Mouse (Mus musculus): ENCODE results near the gene Abcg8.

The Abcg8 gene

GRCm38 (mm10) chr17:84658195-84658594 is 17.9 kb upstream of the Abcg8 start:
- no peak for DNase-seq (ENCODE audit: low spot score)

DNA sequence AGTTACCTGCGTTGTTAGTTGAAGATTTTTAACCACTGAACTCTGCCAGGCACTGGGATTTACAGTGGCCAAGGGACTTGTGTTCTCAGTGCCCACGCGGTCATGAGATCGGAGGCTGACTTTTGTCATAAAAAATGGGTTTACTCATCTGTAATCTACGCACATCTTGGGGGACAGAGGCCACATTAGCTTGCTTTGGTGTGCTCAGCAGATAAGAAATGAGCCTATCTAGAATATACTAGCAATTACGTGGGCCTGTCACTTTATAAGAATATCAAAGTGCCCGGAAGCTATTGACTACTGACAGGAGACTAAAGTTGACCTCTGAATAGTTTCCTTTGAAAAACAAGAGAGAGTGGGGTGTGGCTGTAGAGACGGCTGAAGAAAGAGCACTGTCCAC is 17.2 kb upstream of the Abcg8 start:
- no peak for DNase-seq (ENCODE audit: low spot score)

GRCm38 (mm10) chr17:84665053-84665452 is 11.0 kb upstream of the Abcg8 start:
- DNase-seq (ENCODE audit: low spot score): no peak

DNA sequence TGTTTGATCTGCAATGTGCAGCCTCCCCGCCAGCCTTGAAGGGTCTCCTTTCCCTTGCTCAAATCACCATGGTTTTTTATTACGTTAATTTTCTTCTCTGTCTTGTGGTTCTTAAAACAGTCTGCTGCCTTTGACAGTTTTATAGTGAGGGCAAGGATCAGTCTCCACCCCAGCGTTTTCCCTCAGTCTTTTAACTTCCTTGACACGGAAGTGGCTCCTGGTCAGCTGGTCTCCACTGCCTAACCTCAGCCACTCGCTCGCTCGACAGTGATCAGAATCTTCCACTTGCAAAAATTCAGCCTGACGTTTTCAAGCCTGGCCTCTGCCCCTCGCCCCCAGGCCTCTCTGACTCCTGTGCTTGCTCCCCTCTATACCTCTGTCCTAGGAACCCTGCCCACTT is 10.4 kb upstream of the Abcg8 start:
- DNase-seq (ENCODE audit: low spot score): no peak

DNA sequence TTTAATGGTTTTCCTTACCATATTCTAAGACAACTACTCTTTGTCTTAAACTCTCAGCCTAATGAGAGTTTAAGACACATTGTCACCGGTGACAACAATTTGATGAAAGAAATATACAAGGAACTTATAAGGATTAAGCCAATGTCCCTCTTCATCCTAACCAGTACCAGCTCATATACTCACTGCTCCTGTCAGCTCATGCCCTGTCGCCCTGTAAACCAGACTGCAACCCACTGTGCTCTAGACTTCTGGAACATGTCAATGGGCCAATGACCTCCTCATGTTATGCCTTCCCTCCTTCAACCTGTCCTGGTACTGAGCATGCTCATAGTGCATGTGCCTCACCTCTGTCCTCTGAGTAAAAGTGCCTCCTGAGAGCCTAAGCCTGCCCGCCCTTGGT is 8.3 kb upstream of the Abcg8 start:
- no peak for DNase-seq (ENCODE audit: low spot score)

DNA sequence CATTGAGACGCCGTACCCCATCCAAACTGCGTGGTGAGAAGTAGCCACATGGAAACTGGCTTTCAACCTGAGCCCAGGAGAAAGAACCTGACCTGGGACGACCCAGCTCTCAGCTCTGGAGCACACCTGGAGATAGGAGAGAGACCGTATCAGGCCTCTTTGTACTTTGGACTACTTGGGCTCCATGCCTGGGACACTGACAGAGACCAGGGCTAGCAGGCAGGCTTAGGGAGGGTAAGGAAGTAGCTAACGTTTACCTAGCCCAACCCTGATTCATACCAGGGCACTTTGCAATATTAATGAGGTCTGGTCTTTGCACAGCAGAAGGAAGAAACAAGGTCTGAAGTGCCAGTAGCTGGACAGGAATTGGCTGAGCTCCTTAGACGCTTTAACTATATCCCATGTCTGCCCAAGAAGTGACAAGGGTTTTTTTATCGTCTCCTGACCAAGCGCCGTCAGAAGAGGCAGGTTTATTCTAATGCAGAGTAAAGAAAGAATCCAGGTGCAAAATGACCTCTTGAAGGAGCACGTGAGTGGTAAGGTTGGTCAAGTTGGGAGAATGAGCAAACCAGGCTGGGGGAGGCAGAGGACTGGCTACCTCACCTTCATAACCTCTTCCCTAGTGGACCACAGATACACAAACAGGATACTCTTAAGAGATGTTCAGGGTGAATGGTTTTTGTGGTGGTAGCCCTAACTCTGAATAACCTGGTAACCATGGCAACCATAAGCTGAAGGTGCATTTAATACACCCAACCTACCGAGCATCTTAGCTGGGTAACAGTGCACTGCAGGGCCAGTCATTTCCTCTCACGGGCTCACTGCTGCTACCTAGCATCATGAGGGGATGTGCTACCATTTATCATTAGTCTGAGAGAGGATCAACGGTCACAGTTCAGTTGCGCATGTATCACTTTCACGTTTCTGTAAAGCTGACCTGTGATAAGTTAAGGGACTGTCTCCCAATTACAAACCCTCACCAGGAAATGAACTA is 3.4 kb upstream of the Abcg8 start:
- DNase-seq (ENCODE audit: low spot score): no peak

DNA sequence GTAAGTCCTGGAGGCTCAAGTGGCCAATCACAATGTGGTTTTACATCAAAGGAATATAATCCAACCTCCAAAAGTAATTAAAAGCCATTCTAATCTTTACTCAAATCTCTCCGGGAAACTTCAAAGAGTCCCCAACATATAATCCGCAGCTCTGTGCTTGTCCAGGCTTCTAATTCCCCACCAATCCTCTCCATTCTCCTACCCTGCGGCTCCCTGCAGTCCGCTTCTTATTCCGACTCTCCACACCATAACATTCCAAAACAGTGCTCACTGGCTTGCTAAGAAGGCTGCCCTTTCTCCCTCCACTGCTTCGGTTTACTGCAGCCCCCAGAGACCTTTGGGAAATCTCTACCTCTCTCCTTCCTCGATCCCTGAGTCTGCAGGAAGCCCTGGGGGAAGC is 2.1 kb upstream of the Abcg8 start:
- DNase-seq (ENCODE audit: low spot score): no peak

DNA sequence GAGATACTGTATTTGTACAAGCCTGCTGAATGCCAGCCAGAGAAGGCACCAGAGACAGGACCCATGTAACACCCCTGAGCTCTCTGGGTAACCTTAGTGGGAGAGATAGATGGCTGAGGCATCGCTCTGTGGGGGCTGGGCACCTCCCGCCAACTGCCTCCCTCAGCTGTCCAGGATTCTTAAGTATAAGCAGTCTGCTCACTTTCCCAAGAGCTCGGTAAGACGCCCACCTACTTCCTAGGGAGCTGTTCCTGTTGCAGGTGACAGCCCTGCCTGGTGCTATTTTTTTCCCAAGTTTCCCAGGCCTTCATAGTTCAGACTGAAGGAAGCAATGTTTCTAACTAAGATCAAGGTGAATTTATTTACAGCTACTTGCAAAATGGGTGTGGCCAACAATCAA is 898 bp upstream of the Abcg8 start:
- no peak for DNase-seq (ENCODE audit: low spot score)

DNA sequence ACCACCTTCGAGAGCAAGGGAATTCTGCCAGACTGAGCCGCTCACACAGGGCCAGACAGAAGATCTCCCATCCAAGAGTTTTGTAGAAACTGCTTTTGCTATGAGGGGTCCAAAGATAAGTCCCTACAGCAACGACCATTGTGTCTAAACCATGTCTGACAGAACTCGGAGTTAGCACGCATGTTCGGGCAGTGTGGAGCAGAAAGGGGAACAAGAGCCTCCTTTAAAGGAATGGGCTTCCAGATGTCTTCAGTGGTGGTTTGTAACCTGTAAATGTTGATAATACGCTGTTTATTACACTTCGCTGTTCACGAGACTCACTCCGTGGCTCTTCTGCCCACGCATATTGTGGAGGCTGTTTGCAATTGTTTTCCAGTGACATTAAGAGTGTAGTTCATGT is 1.5 kb downstream of the Abcg8 start:
- DNase-seq (ENCODE audit: low spot score): no peak

GRCm38 (mm10) chr17:84681670-84682069 is 5.6 kb downstream of the Abcg8 start:
- no peak for DNase-seq (ENCODE audit: low spot score)

DNA sequence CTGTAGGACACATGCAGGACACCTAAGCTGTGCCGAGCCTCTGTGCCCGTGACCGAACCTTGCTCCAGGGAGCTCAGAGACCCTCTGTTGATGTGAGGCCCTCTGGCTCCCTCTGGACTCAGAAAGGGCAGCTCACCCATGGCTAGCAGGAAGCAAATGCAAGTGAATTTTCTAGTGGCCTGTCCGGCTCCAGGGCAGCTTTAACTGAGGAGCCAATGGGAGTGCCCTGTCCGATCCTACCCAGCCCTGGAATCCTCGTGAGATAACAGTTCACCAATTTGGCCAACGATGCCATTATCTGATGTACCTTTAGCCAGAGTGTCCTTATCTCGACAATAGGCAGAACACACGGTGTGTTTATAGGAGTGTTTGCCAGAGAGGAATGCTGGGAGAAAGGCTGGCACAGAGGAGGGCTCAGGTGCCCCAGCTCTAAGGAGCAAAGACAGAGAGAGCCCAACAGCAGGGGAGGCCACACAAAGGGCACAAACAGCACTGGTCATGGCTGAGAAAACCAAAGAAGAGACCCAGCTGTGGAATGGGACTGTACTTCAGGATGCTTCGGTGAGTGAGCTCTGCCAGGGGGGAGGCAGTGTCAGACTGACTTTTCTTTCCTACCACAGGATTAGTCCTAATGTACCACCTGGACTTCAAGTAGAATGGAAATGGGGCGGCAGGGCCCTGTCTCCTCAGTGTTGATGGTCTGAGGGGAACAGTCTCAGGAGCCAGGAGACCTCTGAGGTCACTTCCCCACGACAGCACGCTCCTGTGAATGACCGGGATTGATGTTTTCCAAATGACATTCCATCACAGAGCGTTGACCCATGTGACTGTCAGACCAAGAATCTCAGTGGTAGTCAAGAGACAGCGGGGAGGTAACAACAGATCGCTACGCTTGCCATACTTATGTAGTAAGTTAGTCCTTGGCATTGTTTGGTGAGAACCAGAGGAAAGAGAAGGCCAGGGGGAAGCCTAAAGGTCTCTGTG is 6.9 kb downstream of the Abcg8 start, which contains the start of gene Abcg5:
Gene Abcg5 (minus strand): TSS at position 278 of the 984 bp plus-strand sequence.
- no peak for DNase-seq (ENCODE audit: low spot score)

- no peak for DNase-seq (ENCODE audit: low spot score)
These were observed 8.2 kb downstream of the Abcg8 start for GRCm38 (mm10) chr17:84684284-84684683.

- no peak for DNase-seq (ENCODE audit: low spot score)
These were observed 9.2 kb downstream of the Abcg8 start for GRCm38 (mm10) chr17:84685286-84685685.

GRCm38 (mm10) chr17:84687994-84688393 is 11.9 kb downstream of the Abcg8 start:
- DNase-seq (ENCODE audit: low spot score): no peak

- no peak for DNase-seq (ENCODE audit: low spot score)
These were observed 12.7 kb downstream of the Abcg8 start for GRCm38 (mm10) chr17:84688834-84689233.

DNA sequence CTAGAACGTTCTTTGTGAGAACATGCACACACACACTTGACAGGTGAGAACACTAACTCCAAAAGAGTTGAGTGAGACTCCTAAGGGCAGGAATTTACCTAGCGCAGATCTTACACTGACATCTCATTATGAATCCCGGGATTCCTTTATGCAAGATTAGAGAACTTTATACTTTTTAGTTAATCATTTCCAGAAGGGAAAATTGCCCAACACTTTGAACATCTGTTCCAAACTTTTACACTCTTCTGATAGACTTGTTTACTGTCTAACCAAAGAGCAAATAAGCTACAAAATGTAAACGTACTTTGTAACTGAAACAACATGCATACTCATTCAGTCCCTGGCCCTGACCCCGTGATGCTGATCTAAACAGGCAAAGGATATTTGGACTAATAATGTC is 13.2 kb downstream of the Abcg8 start:
- no peak for DNase-seq (ENCODE audit: low spot score)

GRCm38 (mm10) chr17:84690111-84690510 is 14.0 kb downstream of the Abcg8 start:
- no peak for DNase-seq (ENCODE audit: low spot score)

DNA sequence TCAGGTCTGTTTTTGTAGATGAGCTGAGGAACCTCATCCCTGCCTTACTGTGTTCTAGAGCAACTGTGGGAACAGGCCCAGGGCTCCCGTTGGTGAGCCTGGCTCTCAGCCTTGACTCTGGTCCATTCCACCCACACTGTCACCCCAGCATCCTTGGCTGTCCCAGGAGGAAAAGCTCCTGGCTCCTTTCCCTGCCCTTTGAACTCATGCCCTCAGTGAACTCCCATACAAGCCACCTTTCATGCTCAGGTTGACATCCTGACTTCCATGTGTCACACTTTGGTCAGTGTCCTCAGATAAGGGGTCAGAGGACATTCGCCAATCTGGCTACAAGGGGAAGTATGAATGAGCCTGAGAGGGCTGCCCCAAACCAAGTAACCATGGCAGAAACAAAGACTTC is 17.6 kb downstream of the Abcg8 start:
- no peak for DNase-seq (ENCODE audit: low spot score)

GRCm38 (mm10) chr17:84696537-84696936 is 20.4 kb downstream of the Abcg8 start:
- DNase-seq (ENCODE audit: low spot score): no peak

DNA sequence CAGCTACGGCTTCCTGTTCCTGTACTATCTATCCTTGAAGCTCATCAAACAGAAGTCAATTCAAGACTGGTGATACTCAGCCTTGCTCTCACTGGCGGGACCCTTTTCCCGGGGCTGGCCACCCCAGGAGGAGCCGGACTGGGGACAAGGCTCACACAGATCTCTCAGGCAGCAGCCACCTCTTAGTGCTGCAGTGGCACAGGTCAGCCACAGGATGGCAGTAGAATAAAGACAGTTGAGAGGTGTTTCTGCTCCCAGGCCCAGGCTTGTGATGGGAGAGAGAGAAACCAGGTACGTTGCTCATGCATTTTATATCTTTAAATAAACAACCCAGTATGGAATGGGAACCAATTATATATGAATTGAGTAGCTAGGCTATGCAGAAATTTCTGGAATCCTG is 22.6 kb downstream of the Abcg8 start:
- DNase-seq (ENCODE audit: low spot score): no peak

DNA sequence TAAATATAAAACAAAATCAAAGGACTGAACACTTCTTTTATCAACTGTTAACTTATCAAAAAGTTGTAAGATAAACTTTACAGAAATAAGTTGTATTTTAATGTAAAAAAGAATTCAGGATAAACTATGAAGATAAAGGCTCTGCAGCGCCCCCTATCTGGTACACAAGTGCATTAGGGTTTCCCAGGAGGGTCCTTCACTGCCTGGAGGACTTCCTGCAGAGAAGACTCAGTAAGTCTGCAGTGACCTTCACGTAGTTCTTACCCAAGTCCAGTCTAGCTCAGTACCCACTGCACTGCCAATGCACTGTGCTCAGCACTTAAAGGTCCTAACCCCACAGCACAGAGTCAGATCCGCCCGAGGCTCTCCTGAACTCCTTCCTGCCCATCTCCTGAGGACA is 31.3 kb downstream of the Abcg8 start:
- no peak for DNase-seq (ENCODE audit: low spot score)

GRCm38 (mm10) chr17:84708818-84709217 is 32.7 kb downstream of the Abcg8 start:
- DNase-seq (ENCODE audit: low spot score): no peak

- no peak for DNase-seq (ENCODE audit: low spot score)
These were observed 33.3 kb downstream of the Abcg8 start for GRCm38 (mm10) chr17:84709403-84709851.

Measured in spleen, adult 12 weeks (tissue).